Mouse (Mus musculus) embryonic facial prominence, embryonic 10.5 days (tissue): ENCODE data around the gene Slc4a8. TPM values are rescaled to one million over a fixed set of nuclear protein-coding genes. Genes with fewer than 3 reads are reported as not detected.
"Not testable (repeated sequence)": the region's sequence is repeated elsewhere in the genome, so short reads cannot be mapped to it uniquely, and the experiment has no call there.

Experiments used
- DNase-seq: peaks from one replicate; pipeline ENCODE4 v3.0.0-alpha.2; 2017; ENCODE audit warnings: low spot score
- H3K27ac ChIP-seq: fragments of 300-500 bp; sonication (generic); replicated peaks from 2 replicates; pipeline ENCODE4 v1.5.1; 2016; ENCODE audit warnings: mild to moderate bottlenecking
- H3K27me3 ChIP-seq: fragments of 300-500 bp; sonication (generic); replicated peaks from 2 replicates; pipeline ENCODE4 v1.6.1; 2016; ENCODE audit warnings: low read depth, mild to moderate bottlenecking; ENCODE audit not compliant: poor library complexity, severe bottlenecking
- H3K36me3 ChIP-seq: fragments of 300-500 bp; sonication (generic); replicated peaks from 2 replicates; pipeline ENCODE4 v1.6.1; 2016; ENCODE audit warnings: mild to moderate bottlenecking, moderate library complexity
- H3K4me1 ChIP-seq: fragments of 300-500 bp; sonication (generic); 2 replicates; pipeline ENCODE4 v1.6.1; 2016
- H3K4me3 ChIP-seq: fragments of 300-500 bp; sonication (generic); 2 replicates; pipeline ENCODE4 v1.5.1; 2016; ENCODE audit warnings: mild to moderate bottlenecking, moderate library complexity
- H3K9me3 ChIP-seq: fragments of 300-500 bp; sonication (generic); 2 replicates; pipeline ENCODE4 v1.6.1; 2016; ENCODE audit warnings: mild to moderate bottlenecking
- WGBS: fragments of 180-500 bp; shearing (Covaris S2); methylation state at CpG from one replicate; pipeline ENCODE4 v1.1.7; 2016; 5-methylcytosine and 5-hydroxymethylcytosine counted together
- polyA plus RNA-seq: library from polyadenylated mRNA; unstranded; fragments of >200 nt; fragmentation: Nextera tagmentation; extraction: Ambion mirVana; gene quantifications from 2 replicates; pipeline ENCODE4 v1.2.1, GENCODE M21; 2016

The Slc4a8 gene
- polyA plus RNA-seq, 1 experiment from 2014 or later, result 10.2 TPM

- 9% methylated on average over 9 of the region's 9 CpGs for WGBS
- Histone ChIP-seq H3K4me1 (peaks cover 34% of the 10 kb centered on the region), H3K9me3 (no peaks in the 10 kb centered on the region)
Measured at GRCm38 (mm10) chr15:100761036-100761418, 520 bp upstream of the Slc4a8 start.

GRCm38 (mm10) chr15:100762649-100763048, 1.1 kb downstream of the Slc4a8 start:
- DNase-seq, result no peak

More at GRCm38 (mm10) chr15:100761036-100761418, 520 bp upstream of the Slc4a8 start:
- DNase-seq, result peak; percentile 35
- Histone ChIP-seq H3K36me3 (no peaks in the 10 kb centered on the region; the same call in 1 of the 2 replicates), H3K27ac (peak overlapping the region; percentile 85), H3K4me3 (peak overlapping the region; percentile 74), H3K27me3 (peaks cover 11% of the 10 kb centered on the region)

GRCm38 (mm10) chr15:100764163-100764951, 2.8 kb downstream of the Slc4a8 start:
- Histone ChIP-seq H3K36me3 (peaks cover 8% of the 10 kb centered on the region), H3K27ac (no peak overlapping the region), H3K4me3 (no peak overlapping the region), H3K4me1 (peaks cover 34% of the 10 kb centered on the region), H3K9me3 (no peaks in the 10 kb centered on the region), H3K27me3 (peaks cover 11% of the 10 kb centered on the region)
- 83% methylated on average over 16 of the region's 16 CpGs for WGBS
- DNase-seq, result no peak

More at GRCm38 (mm10) chr15:100762649-100763048, 1.1 kb downstream of the Slc4a8 start:
- no peaks in the 10 kb centered on the region; the same call in 1 of the 2 replicates for H3K36me3 ChIP-seq
- no peaks in the 10 kb centered on the region for H3K9me3 ChIP-seq
- peaks cover 11% of the 10 kb centered on the region for H3K27me3 ChIP-seq
- WGBS, result 52% methylated on average over 8 of the region's 8 CpGs
- no peak overlapping the region for H3K27ac ChIP-seq
- H3K4me1 ChIP-seq, result peaks cover 38% of the 10 kb centered on the region
- peak overlapping the region; percentile 74 for H3K4me3 ChIP-seq

- Histone ChIP-seq H3K27ac (no peak overlapping the region), H3K9me3 (no peaks in the 10 kb centered on the region)
- DNase-seq, result no peak
Measured at GRCm38 (mm10) chr15:100766826-100767225, 5.3 kb downstream of the Slc4a8 start.

GRCm38 (mm10) chr15:100767851-100768250, 6.3 kb downstream of the Slc4a8 start:
- Histone ChIP-seq H3K27me3 (peaks cover 7% of the 10 kb centered on the region), H3K9me3 (no peaks in the 10 kb centered on the region), H3K4me3 (no peak overlapping the region), H3K36me3 (peaks cover 18% of the 10 kb centered on the region), H3K27ac (no peak overlapping the region), H3K4me1 (peaks cover 10% of the 10 kb centered on the region)
- WGBS, result 89% methylated on average over 13 of the region's 13 CpGs
- no peak for DNase-seq

More at GRCm38 (mm10) chr15:100766826-100767225, 5.3 kb downstream of the Slc4a8 start:
- WGBS, result 76% methylated on average over 9 of the region's 9 CpGs
- H3K4me1 ChIP-seq, result peaks cover 20% of the 10 kb centered on the region
- H3K36me3 ChIP-seq, result peaks cover 18% of the 10 kb centered on the region
- peaks cover 11% of the 10 kb centered on the region for H3K27me3 ChIP-seq
- no peak overlapping the region for H3K4me3 ChIP-seq

- H3K9me3 ChIP-seq, H3K4me1 ChIP-seq, H3K4me3 ChIP-seq, H3K27me3 ChIP-seq, H3K27ac ChIP-seq, DNase-seq: not testable (repeated sequence)
- peaks cover 20% of the 10 kb centered on the region for H3K36me3 ChIP-seq
- WGBS, result 87% methylated on average over 4 of the region's 4 CpGs
Measured at GRCm38 (mm10) chr15:100769023-100769422, 7.5 kb downstream of the Slc4a8 start.

GRCm38 (mm10) chr15:100770338-100770737, 8.8 kb downstream of the Slc4a8 start:
- Histone ChIP-seq H3K27me3 (no peaks in the 10 kb centered on the region), H3K27ac (no peak overlapping the region), H3K36me3 (peaks cover 20% of the 10 kb centered on the region), H3K4me3 (no peak overlapping the region), H3K9me3 (no peaks in the 10 kb centered on the region), H3K4me1 (peaks cover 16% of the 10 kb centered on the region)
- 95% methylated on average over 5 of the region's 5 CpGs for WGBS
- no peak for DNase-seq

- DNase-seq, result no peak
- peaks cover 20% of the 10 kb centered on the region for H3K36me3 ChIP-seq
- H3K9me3 ChIP-seq, result no peaks in the 10 kb centered on the region
- H3K4me3 ChIP-seq, result no peak overlapping the region
- H3K27me3 ChIP-seq, result no peaks in the 10 kb centered on the region
- 86% methylated on average over 4 of the region's 4 CpGs for WGBS
- H3K4me1 ChIP-seq, result peaks cover 28% of the 10 kb centered on the region
- no peak overlapping the region for H3K27ac ChIP-seq
Measured at GRCm38 (mm10) chr15:100772685-100773084, 11.1 kb downstream of the Slc4a8 start.

GRCm38 (mm10) chr15:100773859-100774258, 12.3 kb downstream of the Slc4a8 start:
- H3K27me3 ChIP-seq, H3K27ac ChIP-seq, H3K9me3 ChIP-seq, H3K4me3 ChIP-seq, DNase-seq: not testable (repeated sequence)
- Histone ChIP-seq H3K4me1 (peaks cover 28% of the 10 kb centered on the region), H3K36me3 (peaks cover 12% of the 10 kb centered on the region; the same call in 1 of the 2 replicates)
- 93% methylated on average over 6 of the region's 6 CpGs for WGBS

GRCm38 (mm10) chr15:100775189-100776166, 13.9 kb downstream of the Slc4a8 start:
- 40% methylated on average over 19 of the region's 19 CpGs for WGBS
- DNase-seq, result peak; percentile 26
- Histone ChIP-seq H3K36me3 (peaks cover 7% of the 10 kb centered on the region; the same call in 1 of the 2 replicates), H3K27ac (peak overlapping the region; percentile 36; the same call in 1 of the 2 replicates), H3K27me3 (no peaks in the 10 kb centered on the region), H3K9me3 (no peaks in the 10 kb centered on the region), H3K4me3 (no peak overlapping the region), H3K4me1 (peaks cover 40% of the 10 kb centered on the region)

GRCm38 (mm10) chr15:100776424-100776823, 14.9 kb downstream of the Slc4a8 start:
- no peaks in the 10 kb centered on the region for H3K27me3 ChIP-seq
- H3K9me3 ChIP-seq, result no peaks in the 10 kb centered on the region
- H3K27ac ChIP-seq, result no peak overlapping the region
- 0 out of 2 replicates have a peak, but pooled peaks cover 2% of the 10 kb centered on the region for H3K36me3 ChIP-seq
- H3K4me1 ChIP-seq, result peaks cover 41% of the 10 kb centered on the region
- no peak for DNase-seq
- H3K4me3 ChIP-seq, result no peak overlapping the region
- 95% methylated on average over 3 of the region's 3 CpGs for WGBS
